Mouse (Mus musculus) lung, embryonic 15.5 days (tissue): Measurements from ENCODE around the gene Gm17571. TPM values are rescaled to one million over a fixed set of nuclear protein-coding genes. Genes with fewer than 3 reads are reported as not detected.

ENCODE experiments used
- ATAC-seq: fragments of 200-750 bp; cut with Nextera tagmentation; 2 replicates; pipeline ENCODE4 v1.8.0; 2017; ENCODE audit warnings: moderate number of reproducible peaks, borderline replicate concordance; ENCODE audit not compliant: low FRiP score, low TSS enrichment; ENCODE audit errors: extremely low read depth
- H3K27ac ChIP-seq: fragments of 300-500 bp; sonication (generic); 2 replicates; pipeline ENCODE4 v1.5.1; 2015; ENCODE audit warnings: moderate library complexity, mild to moderate bottlenecking, inconsistent platforms
- H3K27me3 ChIP-seq: fragments of 300-500 bp; sonication (generic); 2 replicates; pipeline ENCODE4 v1.6.1; 2015; ENCODE audit warnings: inconsistent platforms
- H3K36me3 ChIP-seq: fragments of 300-500 bp; sonication (generic); 2 replicates; pipeline ENCODE4 v1.6.1; 2015; ENCODE audit warnings: inconsistent platforms
- H3K4me1 ChIP-seq: fragments of 300-500 bp; sonication (generic); 2 replicates; pipeline ENCODE4 v1.6.1; 2015; ENCODE audit warnings: inconsistent platforms
- H3K4me2 ChIP-seq: fragments of 300-500 bp; sonication (generic); 2 replicates; pipeline ENCODE4 v1.6.1; 2015; ENCODE audit warnings: inconsistent platforms, mild to moderate bottlenecking, moderate library complexity
- H3K4me3 ChIP-seq: fragments of 300-500 bp; sonication (generic); 2 replicates; pipeline ENCODE4 v1.5.1; 2015; ENCODE audit warnings: mild to moderate bottlenecking, inconsistent platforms
- H3K9ac ChIP-seq: fragments of 300-500 bp; sonication (generic); 2 replicates; pipeline ENCODE4 v1.6.1; 2015; ENCODE audit warnings: inconsistent platforms
- H3K9me3 ChIP-seq: fragments of 300-500 bp; sonication (generic); 2 replicates; pipeline ENCODE4 v1.6.1; 2016; ENCODE audit warnings: inconsistent platforms
- WGBS: fragments of 180-500 bp; shearing (Covaris S2); methylation state at CpG from one replicate; pipeline ENCODE4 v1.1.7; 2015; 5-methylcytosine and 5-hydroxymethylcytosine counted together
- polyA plus RNA-seq: library from polyadenylated mRNA; unstranded; fragments of >200 nt; fragmentation: Nextera tagmentation; extraction: Ambion mirVana; gene quantifications from 2 replicates; pipeline ENCODE4 v1.2.1, GENCODE M21; 2015

The Gm17571 gene
- polyA plus RNA-seq, 1 experiment from 2014 or later: not detected

DNA sequence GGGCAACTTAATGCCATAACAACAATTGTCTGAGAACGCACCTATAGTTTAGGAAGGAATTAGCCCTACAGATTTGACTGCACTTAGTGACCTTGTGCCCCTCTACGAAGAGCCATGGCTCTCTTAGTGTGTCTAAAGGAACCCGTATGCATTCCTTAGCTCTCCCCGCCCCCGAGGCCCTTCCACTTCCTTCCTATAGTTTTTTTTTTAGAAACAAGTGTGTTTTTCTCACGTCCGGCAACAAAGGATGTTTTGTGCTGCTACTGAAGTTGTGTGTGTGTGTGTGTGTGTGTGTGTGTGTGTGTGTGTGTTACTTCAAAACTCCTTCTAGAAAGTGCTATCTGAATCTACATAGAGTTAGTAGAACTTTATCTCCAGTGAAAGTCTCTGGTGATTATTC is 23.5 kb upstream of the Gm17571 start:
- no peak for ATAC-seq
- H3K4me3 ChIP-seq: no peak overlapping the region
- no peak overlapping the region for H3K4me2 ChIP-seq
- no peaks in the 10 kb centered on the region for H3K9me3 ChIP-seq
- no peaks in the 10 kb centered on the region for H3K36me3 ChIP-seq
- no peaks in the 10 kb centered on the region for H3K27me3 ChIP-seq
- H3K9ac ChIP-seq: no peak overlapping the region
- H3K4me1 ChIP-seq: peaks cover 23% of the 10 kb centered on the region
- H3K27ac ChIP-seq: peak overlapping the region; percentile 62; the same call in 1 of the 2 replicates
- 24% methylated on average over 7 of the region's 7 CpGs for WGBS

DNA sequence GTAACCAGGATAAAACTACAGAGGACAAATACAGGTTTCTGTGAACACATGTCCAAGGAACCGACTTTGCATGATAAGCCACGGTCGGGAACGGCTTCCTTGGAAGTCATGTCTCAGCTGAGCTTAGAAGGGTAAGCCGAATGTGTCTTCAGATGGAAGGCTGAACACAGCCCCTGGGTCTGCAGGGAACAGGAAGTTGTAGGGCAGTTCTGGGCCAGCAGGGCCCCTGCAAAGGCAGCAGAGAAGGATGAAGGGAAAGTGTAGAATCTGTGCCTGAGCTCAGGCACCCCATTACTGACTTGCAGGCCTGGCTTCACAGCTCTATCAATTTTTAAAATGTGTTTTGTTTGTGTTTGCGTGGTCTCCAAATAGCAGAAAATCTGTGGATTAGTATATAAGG is 22.2 kb upstream of the Gm17571 start:
- WGBS: 60% methylated on average over 6 of the region's 6 CpGs
- Histone ChIP-seq H3K9ac (no peak overlapping the region), H3K4me3 (no peak overlapping the region), H3K4me2 (no peak overlapping the region), H3K27me3 (no peaks in the 10 kb centered on the region), H3K9me3 (no peaks in the 10 kb centered on the region), H3K27ac (peak overlapping the region; percentile 62; the same call in 1 of the 2 replicates), H3K36me3 (no peaks in the 10 kb centered on the region), H3K4me1 (peaks cover 23% of the 10 kb centered on the region)
- no peak for ATAC-seq

DNA sequence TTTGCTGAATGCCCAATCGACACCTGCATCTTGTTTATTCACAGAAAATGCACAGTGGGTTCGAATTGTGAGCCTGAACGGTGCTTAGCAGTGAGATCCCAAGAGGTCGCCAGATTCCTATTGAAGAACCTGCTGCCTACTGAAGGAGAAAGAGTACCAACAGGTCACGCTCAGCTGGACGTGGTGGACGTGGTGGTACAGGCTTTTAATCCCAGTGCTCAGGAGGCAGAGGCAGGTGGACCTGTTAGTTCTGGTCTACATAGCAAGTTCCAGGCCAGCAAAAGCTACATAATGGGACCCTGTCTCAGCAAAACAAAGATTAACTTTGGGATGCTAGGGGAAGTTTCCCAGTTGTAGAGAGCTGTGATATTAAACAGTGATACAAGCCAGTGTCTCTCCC is 21.2 kb upstream of the Gm17571 start:
- Histone ChIP-seq H3K36me3 (no peaks in the 10 kb centered on the region), H3K27me3 (no peaks in the 10 kb centered on the region), H3K9me3 (no peaks in the 10 kb centered on the region), H3K4me3 (no peak overlapping the region), H3K4me1 (peaks cover 23% of the 10 kb centered on the region), H3K4me2 (no peak overlapping the region), H3K27ac (no peak overlapping the region), H3K9ac (no peak overlapping the region)
- ATAC-seq: no peak
- WGBS: 78% methylated on average over 7 of the region's 7 CpGs

DNA sequence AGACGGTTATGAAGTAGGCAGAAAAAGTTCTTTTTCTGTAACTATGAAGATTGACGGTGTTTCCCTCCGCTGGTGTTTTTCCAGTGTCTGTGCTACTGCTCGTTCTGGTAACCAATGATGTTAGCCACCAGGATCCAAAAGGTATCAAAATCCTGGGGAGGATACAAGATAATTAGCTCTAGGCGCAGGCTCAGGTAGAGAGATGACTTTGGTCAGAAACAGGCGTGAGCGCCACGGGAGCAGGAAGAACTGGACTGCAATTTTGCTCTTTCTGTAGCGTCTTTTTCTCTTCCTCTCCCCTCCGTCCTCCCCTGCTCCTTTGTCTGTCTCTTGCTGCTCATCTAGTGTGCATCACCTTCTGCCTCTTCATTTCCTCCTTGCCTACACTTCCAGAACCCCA is 20.3 kb upstream of the Gm17571 start:
- Histone ChIP-seq H3K4me2 (no peak overlapping the region), H3K9ac (no peak overlapping the region), H3K36me3 (no peaks in the 10 kb centered on the region), H3K27ac (no peak overlapping the region), H3K27me3 (no peaks in the 10 kb centered on the region), H3K4me1 (peaks cover 23% of the 10 kb centered on the region), H3K4me3 (no peak overlapping the region), H3K9me3 (no peaks in the 10 kb centered on the region)
- no peak for ATAC-seq
- WGBS: 80% methylated on average over 10 of the region's 10 CpGs

DNA sequence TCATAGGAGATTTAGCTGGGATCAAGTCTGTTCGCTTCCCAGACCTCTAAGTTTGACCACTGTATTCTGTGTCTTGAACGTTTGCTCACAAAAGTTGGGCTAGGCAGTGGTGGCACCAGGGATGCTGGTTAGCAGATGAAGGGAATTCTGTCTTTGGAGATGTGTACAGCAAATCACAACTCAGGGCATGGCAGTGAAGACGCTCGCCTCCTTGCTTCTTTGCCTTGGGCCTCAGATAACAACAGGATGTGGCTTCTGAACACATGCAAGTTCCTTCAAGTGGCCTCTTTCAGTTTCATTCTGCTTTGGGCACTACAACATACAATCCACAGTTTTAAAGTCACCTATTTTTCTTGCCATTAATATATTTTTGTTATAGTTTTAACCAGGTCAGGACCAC is 19.8 kb upstream of the Gm17571 start:
- H3K4me1 ChIP-seq: peaks cover 23% of the 10 kb centered on the region
- no peak overlapping the region for H3K4me2 ChIP-seq
- H3K4me3 ChIP-seq: no peak overlapping the region
- H3K9ac ChIP-seq: no peak overlapping the region
- 72% methylated on average over 4 of the region's 4 CpGs for WGBS
- H3K27ac ChIP-seq: no peak overlapping the region
- no peaks in the 10 kb centered on the region for H3K36me3 ChIP-seq
- no peak for ATAC-seq
- no peaks in the 10 kb centered on the region for H3K9me3 ChIP-seq
- H3K27me3 ChIP-seq: no peaks in the 10 kb centered on the region

DNA sequence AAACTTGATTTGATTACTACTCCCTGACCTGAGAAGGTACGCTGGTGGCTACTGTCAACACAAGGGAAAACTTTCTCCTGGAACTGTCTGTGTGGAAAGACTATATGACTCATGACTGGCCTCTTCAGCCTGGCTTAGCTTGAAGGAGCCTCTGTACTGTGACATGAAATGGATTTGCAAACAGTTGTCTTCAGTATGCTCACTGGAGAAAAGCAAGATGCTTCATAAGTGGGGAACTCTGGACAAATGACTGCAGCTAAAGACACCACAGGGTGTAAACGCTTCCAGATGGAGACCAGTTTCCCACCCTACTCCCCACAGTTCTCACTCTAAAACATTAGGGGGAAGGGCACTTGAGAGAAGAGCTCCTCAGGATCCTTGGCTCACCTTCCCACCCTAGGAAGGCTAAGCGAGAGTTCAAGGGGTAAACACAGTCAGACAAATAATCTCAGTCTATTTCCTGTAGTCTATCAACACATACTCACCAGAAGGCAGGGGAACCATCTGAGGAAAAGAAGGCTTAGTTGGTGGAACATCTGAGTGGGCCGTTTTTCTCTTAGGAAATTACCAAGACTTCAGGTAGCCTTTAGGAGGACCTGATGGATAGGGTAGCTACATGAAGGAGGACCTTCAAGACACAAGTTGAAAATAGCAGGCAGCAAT is 18.9 kb upstream of the Gm17571 start:
- Histone ChIP-seq H3K9ac (no peak overlapping the region), H3K4me3 (no peak overlapping the region), H3K27ac (no peak overlapping the region), H3K27me3 (no peaks in the 10 kb centered on the region), H3K9me3 (no peaks in the 10 kb centered on the region), H3K4me1 (peaks cover 23% of the 10 kb centered on the region), H3K4me2 (no peak overlapping the region), H3K36me3 (no peaks in the 10 kb centered on the region)
- ATAC-seq: no peak
- WGBS: 54% methylated on average over 4 of the region's 4 CpGs

DNA sequence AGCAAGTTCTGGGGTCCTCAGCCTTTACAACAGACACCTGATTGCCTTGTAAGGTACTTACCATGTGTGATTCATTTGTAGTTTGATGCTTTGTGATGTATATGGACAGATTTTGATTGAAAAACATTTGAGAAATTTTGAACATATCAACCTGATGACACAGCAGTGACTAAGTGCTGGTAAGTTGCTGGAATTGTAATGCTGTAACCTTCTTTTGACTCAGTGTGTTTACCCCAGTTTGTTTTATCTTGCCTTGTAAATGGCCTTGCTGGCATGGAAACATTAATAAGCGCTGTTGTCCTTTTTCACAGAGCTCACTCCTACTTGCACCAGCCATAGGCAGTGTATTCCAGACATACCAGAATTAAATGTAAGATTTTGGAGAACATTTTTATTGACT is 14.4 kb upstream of the Gm17571 start:
- no peak overlapping the region for H3K4me2 ChIP-seq
- peaks cover 13% of the 10 kb centered on the region; the same call in 1 of the 2 replicates for H3K4me1 ChIP-seq
- 85% methylated on average over 1 of the region's 1 CpGs for WGBS
- no peaks in the 10 kb centered on the region for H3K27me3 ChIP-seq
- H3K27ac ChIP-seq: no peak overlapping the region
- H3K9ac ChIP-seq: no peak overlapping the region
- no peak for ATAC-seq
- no peaks in the 10 kb centered on the region for H3K36me3 ChIP-seq
- H3K9me3 ChIP-seq: no peaks in the 10 kb centered on the region
- H3K4me3 ChIP-seq: no peak overlapping the region

DNA sequence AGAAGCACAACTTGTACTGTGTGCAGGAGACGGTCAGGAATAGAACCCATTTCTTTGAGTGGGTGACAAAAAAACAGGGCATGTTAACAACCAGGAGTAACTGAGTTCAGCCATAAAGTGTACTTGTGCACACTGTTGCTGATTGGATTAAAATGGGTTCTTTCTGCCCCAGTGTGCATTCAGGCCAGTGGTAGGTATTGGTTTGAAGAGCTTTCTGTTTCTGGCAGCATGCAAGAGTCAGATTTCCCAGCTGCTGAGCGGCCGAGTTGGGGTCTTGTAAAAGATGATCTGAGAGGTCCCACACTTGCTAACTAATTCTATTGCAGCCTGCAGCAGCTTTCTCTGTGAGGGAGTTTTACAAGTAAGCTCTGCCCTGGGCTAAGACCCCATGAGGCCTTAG is 13.5 kb upstream of the Gm17571 start:
- WGBS: 70% methylated on average over 3 of the region's 3 CpGs
- H3K36me3 ChIP-seq: no peaks in the 10 kb centered on the region

DNA sequence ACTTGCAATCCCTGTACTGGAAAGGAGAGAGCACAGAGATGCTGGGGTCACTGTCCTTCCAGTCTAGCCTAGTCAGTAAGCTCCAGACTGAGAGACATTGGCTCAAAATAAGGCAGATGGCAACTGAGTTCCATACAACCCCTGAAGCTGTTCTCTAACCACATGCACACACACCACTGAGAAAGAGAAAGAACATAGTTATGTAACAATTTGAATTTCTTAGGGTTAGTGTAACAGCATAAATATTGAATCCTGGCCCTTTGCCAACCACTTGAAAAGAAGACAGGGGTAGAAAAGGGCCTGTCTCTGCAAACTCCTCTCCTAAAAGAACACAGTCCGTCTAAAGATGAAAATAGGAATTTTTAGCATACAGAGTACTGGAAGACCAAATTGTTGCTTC is 12.8 kb upstream of the Gm17571 start:
- Histone ChIP-seq H3K4me2 (no peak overlapping the region), H3K4me1 (peaks cover 20% of the 10 kb centered on the region), H3K9ac (no peak overlapping the region), H3K9me3 (no peaks in the 10 kb centered on the region), H3K27ac (no peak overlapping the region), H3K27me3 (no peaks in the 10 kb centered on the region), H3K36me3 (no peaks in the 10 kb centered on the region), H3K4me3 (no peak overlapping the region)
- ATAC-seq: no peak
- WGBS: 44% methylated on average over 1 of the region's 1 CpGs

More for the DNA sequence above, 13.5 kb upstream of the Gm17571 start:
- H3K9ac ChIP-seq: no peak overlapping the region
- no peaks in the 10 kb centered on the region for H3K27me3 ChIP-seq
- H3K4me1 ChIP-seq: peaks cover 14% of the 10 kb centered on the region
- H3K27ac ChIP-seq: no peak overlapping the region
- no peaks in the 10 kb centered on the region for H3K9me3 ChIP-seq
- H3K4me2 ChIP-seq: no peak overlapping the region
- no peak for ATAC-seq
- no peak overlapping the region for H3K4me3 ChIP-seq

DNA sequence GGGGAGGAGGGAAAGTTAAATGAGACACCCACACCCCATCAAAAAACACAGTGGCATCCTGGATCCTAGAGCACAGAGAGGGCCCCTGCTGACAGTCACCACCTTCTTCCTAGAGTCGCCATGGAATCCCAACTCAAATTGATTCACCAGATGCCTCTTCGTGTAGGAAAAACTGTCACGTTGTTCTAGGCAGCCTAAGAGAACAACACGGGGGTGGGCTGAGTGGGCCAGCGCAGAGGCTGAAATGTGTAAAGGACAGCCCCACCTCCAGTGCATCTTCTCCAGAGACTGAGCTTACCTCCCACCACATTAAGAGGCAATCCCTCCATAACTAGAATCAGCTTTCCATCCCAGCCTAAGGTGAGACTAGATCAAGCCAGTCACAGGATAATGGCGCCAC is 11.2 kb upstream of the Gm17571 start:
- Histone ChIP-seq H3K27ac (no peak overlapping the region), H3K4me1 (peaks cover 20% of the 10 kb centered on the region), H3K9ac (no peak overlapping the region), H3K4me2 (no peak overlapping the region), H3K36me3 (no peaks in the 10 kb centered on the region), H3K4me3 (no peak overlapping the region), H3K27me3 (no peaks in the 10 kb centered on the region), H3K9me3 (no peaks in the 10 kb centered on the region)
- 77% methylated on average over 6 of the region's 6 CpGs for WGBS
- ATAC-seq: no peak

DNA sequence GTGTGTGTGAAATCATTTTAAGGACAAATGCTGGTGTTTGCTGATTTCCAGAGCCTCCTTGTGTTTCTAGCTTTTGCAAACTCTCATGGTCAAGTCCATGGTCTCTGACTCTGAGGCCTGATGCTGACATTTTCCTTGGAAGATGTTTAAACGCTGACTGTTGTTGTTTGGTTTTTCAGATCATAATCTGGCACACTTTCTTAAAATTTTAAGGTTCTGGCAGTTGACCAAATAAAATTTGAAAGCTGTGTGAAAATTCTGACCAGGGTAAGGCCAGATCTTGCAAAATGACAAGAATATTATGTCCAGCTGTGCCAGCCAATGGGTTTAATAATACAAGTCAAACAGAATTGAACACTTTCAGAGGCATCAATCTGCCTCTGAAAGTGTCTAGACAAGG is 8.7 kb upstream of the Gm17571 start:
- WGBS: 14% methylated on average over 1 of the region's 1 CpGs
- no peak overlapping the region for H3K9ac ChIP-seq
- H3K27me3 ChIP-seq: no peaks in the 10 kb centered on the region
- no peak overlapping the region for H3K4me2 ChIP-seq
- H3K4me1 ChIP-seq: peaks cover 20% of the 10 kb centered on the region
- no peaks in the 10 kb centered on the region for H3K36me3 ChIP-seq
- H3K27ac ChIP-seq: peak overlapping the region; percentile 72
- H3K4me3 ChIP-seq: no peak overlapping the region
- ATAC-seq: no peak
- no peaks in the 10 kb centered on the region for H3K9me3 ChIP-seq

DNA sequence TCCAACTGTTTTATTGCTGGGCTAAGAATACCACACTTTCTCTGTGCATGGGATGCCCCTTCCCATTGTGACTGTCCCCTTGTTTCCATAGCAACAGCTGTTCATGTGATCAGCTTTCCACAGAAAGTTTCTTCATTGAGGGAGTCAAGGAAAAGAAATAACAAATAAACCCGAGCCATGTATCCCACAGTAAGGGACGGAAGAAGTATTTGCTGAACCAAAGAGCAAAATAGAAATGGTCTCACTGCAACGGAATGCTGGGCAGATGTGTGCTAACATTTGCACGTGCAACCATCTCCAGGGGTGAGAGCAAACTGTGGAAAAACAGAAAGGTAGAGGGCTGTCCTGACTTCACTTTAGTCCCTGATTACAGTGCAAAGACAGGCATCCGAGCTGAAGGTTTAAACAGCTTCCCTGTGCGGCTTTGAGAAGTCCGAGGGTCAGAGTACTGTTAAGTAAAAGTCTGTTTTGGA is 8.1 kb upstream of the Gm17571 start:
- Histone ChIP-seq H3K9ac (no peak overlapping the region), H3K27ac (peak overlapping the region; percentile 72)
- ATAC-seq: peak; percentile 55; the same call in 1 of the 2 replicates

More for the DNA sequence above, 8.1 kb upstream of the Gm17571 start:
- H3K27me3 ChIP-seq: no peaks in the 10 kb centered on the region
- no peaks in the 10 kb centered on the region for H3K36me3 ChIP-seq
- H3K4me1 ChIP-seq: peaks cover 20% of the 10 kb centered on the region
- no peaks in the 10 kb centered on the region for H3K9me3 ChIP-seq
- H3K4me2 ChIP-seq: 0 out of 2 replicates have a peak overlapping the region, but pooled peaks have one; percentile 13
- 20% methylated on average over 7 of the region's 7 CpGs for WGBS
- H3K4me3 ChIP-seq: no peak overlapping the region
